In genomic region chr10:4391851-4392250, GRCm38 (mm10) we compare ENCODE assay signal across 8 mouse cellular contexts. TPM values are rescaled to one million over a fixed set of nuclear protein-coding genes. Genes with fewer than 3 reads are reported as not detected.
DNase-seq lines count a peak whose midpoint lies in the region; ATAC-seq lines count a peak whose summit lies in the region.

No protein-coding gene starts in this region.

- H3K27ac ChIP-seq in neural tube, embryonic 15.5 days (replicated peaks), result no peak overlapping the region

- WGBS in neural tube, embryonic 15.5 days, result 56% methylated on average over 6 of the region's 6 CpGs

- no peaks in the 10 kb centered on the region for H3K9me3 ChIP-seq in neural tube, embryonic 15.5 days (replicated peaks)

- peaks cover 2% of the 10 kb centered on the region for H3K36me3 ChIP-seq in neural tube, embryonic 15.5 days

- no peak overlapping the region for H3K9ac ChIP-seq in neural tube, embryonic 15.5 days (replicated peaks)

- H3K27me3 ChIP-seq in neural tube, embryonic 15.5 days (replicated peaks), result no peaks in the 10 kb centered on the region

- H3K4me3 ChIP-seq in neural tube, embryonic 15.5 days (replicated peaks), result no peak overlapping the region

- H3K4me1 ChIP-seq in neural tube, embryonic 15.5 days, result peaks cover 43% of the 10 kb centered on the region

- DNase-seq in embryo, embryonic 10 days (ENCODE audit: low spot score), result peak; percentile 40
- DNase-seq in embryo, embryonic 10.5 days (ENCODE audit: low spot score), result no peak
- peak; percentile 41 to 55 for DNase-seq in left cerebral cortex, postnatal 25 days (ENCODE audit: low spot score in 2 of 2)
- DNase-seq in left cerebral cortex, postnatal 36 days (ENCODE audit: low spot score in 2 of 2), result no peak
- DNase-seq in ZHBTc4 (ENCODE audit: low read depth, low spot score), result peak; percentile 71
- DNase-seq in kidney, postnatal 10 days, result peak; percentile 54

- H3K4me2 ChIP-seq in neural tube, embryonic 15.5 days, result 0 out of 2 replicates have a peak overlapping the region, but pooled peaks have one; percentile 5

- ATAC-seq in neural tube, embryonic 15.5 days (ENCODE audit: low FRiP score), result no peak
- ATAC-seq in erythroid progenitor cell, adult 5-6 weeks (replicated peaks; ENCODE audit: low FRiP score, poor library complexity, severe bottlenecking), result no peak; the same call in 1 of the 2 replicates

- intact Hi-C loops in left cerebral cortex, postnatal 25 days (cut with DNase I), result no loop called here
- intact Hi-C loops in left cerebral cortex, postnatal 36 days (cut with DNase I), result no loop called here

RNA-seq across cellular contexts. Expression of gene Zbtb2, which starts 3.9 kb away (rescaled TPM):
- total RNA-seq in left cerebral cortex, postnatal 25 days (2021), result 10 to 100 TPM in 1 of 2 experiments, 1 to 10 TPM in 1; 9.8 to 10.5 TPM
- total RNA-seq in left cerebral cortex, postnatal 36 days (2021), result 10 to 100 TPM; 10.0 to 11.5 TPM
- 13.1 and 13.4 TPM in 2 replicates for polyA plus RNA-seq in neural tube, embryonic 15.5 days (2015; fragmentation: Nextera tagmentation; extraction: Ambion mirVana)
- 8.4 and 11.9 TPM in 2 replicates for total RNA-seq in erythroid progenitor cell, adult 5-6 weeks (2015; ENCODE audit: low replicate concordance)
- total RNA-seq in erythroid progenitor cell, adult 5-6 weeks (2017; ENCODE audit: low replicate concordance), result 5.1 and 6.7 TPM in 2 replicates

RNA-seq across cellular contexts. Expression of gene Rmnd1, which starts 40.3 kb away (rescaled TPM):
- total RNA-seq in left cerebral cortex, postnatal 25 days (2021), result 10 to 100 TPM; 36.3 to 44.6 TPM
- total RNA-seq in left cerebral cortex, postnatal 36 days (2021), result 10 to 100 TPM; 28.9 to 48.9 TPM
- polyA plus RNA-seq in neural tube, embryonic 15.5 days (2015; fragmentation: Nextera tagmentation; extraction: Ambion mirVana), result 50.9 and 59.7 TPM in 2 replicates
- total RNA-seq in erythroid progenitor cell, adult 5-6 weeks (2015; ENCODE audit: low replicate concordance), result 13.3 and 37.7 TPM in 2 replicates
- 8.9 and 14.2 TPM in 2 replicates for total RNA-seq in erythroid progenitor cell, adult 5-6 weeks (2017; ENCODE audit: low replicate concordance)

RNA-seq across cellular contexts. Expression of gene Armt1, which starts 40.4 kb away (rescaled TPM):
- total RNA-seq in left cerebral cortex, postnatal 25 days (2021), result 10 to 100 TPM; 19.5 to 22.0 TPM
- 10 to 100 TPM; 20.7 to 22.4 TPM for total RNA-seq in left cerebral cortex, postnatal 36 days (2021)
- 12.1 and 14.0 TPM in 2 replicates for polyA plus RNA-seq in neural tube, embryonic 15.5 days (2015; fragmentation: Nextera tagmentation; extraction: Ambion mirVana)
- 20.9 and 32.3 TPM in 2 replicates for total RNA-seq in erythroid progenitor cell, adult 5-6 weeks (2015; ENCODE audit: low replicate concordance)
- total RNA-seq in erythroid progenitor cell, adult 5-6 weeks (2017; ENCODE audit: low replicate concordance), result 19.6 and 24.3 TPM in 2 replicates

Comparison
In these comparisons a context has a peak if more than half of its experiments do, and no peak if none do; other contexts are left out.
1. DNase-seq: peak in embryo, embryonic 10 days (single experiment), left cerebral cortex, postnatal 25 days (2 of 2), ZHBTc4 (single experiment) and kidney, postnatal 10 days (single experiment); none in embryo, embryonic 10.5 days (single experiment) and left cerebral cortex, postnatal 36 days (0 of 2).